Mouse (Mus musculus): ENCODE measurements around the gene Dclk1. TPM values are rescaled to one million over a fixed set of nuclear protein-coding genes. Genes with fewer than 3 reads are reported as not detected.

Gene Dclk1
- polyA plus RNA-seq, 1 experiment from 2014 or later: 18.7 TPM

GRCm38 (mm10) chr3:55270345-55270744 is 28.2 kb downstream of the Dclk1 start:
- WGBS: 87% methylated on average over 3 of the region's 3 CpGs
- H3K4me1 ChIP-seq (ENCODE audit: control insufficient read depth, insufficient read depth, low read length): no peaks in the 10 kb centered on the region
- H3K4me2 ChIP-seq (replicated peaks; ENCODE audit: low read depth, low read length): no peak overlapping the region
- H3K27ac ChIP-seq (ENCODE audit: low read length): no peak overlapping the region
- H3K4me3 ChIP-seq (ENCODE audit: low read depth, low read length): no peak overlapping the region
- H3K9ac ChIP-seq (replicated peaks; ENCODE audit: low read depth, low read length): no peak overlapping the region
- H3K27me3 ChIP-seq (ENCODE audit: control insufficient read depth, insufficient read depth, low read length): no peaks in the 10 kb centered on the region
- ATAC-seq (ENCODE audit: insufficient number of reproducible peaks, insufficient read depth, low FRiP score, low read depth): no peak
- H3K9me3 ChIP-seq (ENCODE audit: control insufficient read depth, low read depth, low read length): no peaks in the 10 kb centered on the region
- no peaks in the 10 kb centered on the region for H3K36me3 ChIP-seq (ENCODE audit: control insufficient read depth, insufficient read depth, low read length)

GRCm38 (mm10) chr3:55270920-55271319 is 28.8 kb downstream of the Dclk1 start:
- 77% methylated on average over 5 of the region's 5 CpGs for WGBS
- no peak overlapping the region for H3K9ac ChIP-seq (replicated peaks; ENCODE audit: low read depth, low read length)
- no peaks in the 10 kb centered on the region for H3K9me3 ChIP-seq (ENCODE audit: control insufficient read depth, low read depth, low read length)
- H3K4me1 ChIP-seq (ENCODE audit: control insufficient read depth, insufficient read depth, low read length): no peaks in the 10 kb centered on the region
- no peak overlapping the region for H3K27ac ChIP-seq (ENCODE audit: low read length)
- no peak overlapping the region for H3K4me3 ChIP-seq (ENCODE audit: low read depth, low read length)
- no peak for ATAC-seq (ENCODE audit: insufficient number of reproducible peaks, insufficient read depth, low FRiP score, low read depth)
- H3K27me3 ChIP-seq (ENCODE audit: control insufficient read depth, insufficient read depth, low read length): no peaks in the 10 kb centered on the region
- no peak overlapping the region for H3K4me2 ChIP-seq (replicated peaks; ENCODE audit: low read depth, low read length)
- no peaks in the 10 kb centered on the region for H3K36me3 ChIP-seq (ENCODE audit: control insufficient read depth, insufficient read depth, low read length)

GRCm38 (mm10) chr3:55272536-55272935 is 30.4 kb downstream of the Dclk1 start:
- WGBS: 90% methylated on average over 6 of the region's 6 CpGs
- no peak for ATAC-seq (ENCODE audit: insufficient number of reproducible peaks, insufficient read depth, low FRiP score, low read depth)
- H3K4me1 ChIP-seq (ENCODE audit: control insufficient read depth, insufficient read depth, low read length): no peaks in the 10 kb centered on the region
- H3K27me3 ChIP-seq (ENCODE audit: control insufficient read depth, insufficient read depth, low read length): no peaks in the 10 kb centered on the region
- no peaks in the 10 kb centered on the region for H3K36me3 ChIP-seq (ENCODE audit: control insufficient read depth, insufficient read depth, low read length)
- H3K9me3 ChIP-seq (ENCODE audit: control insufficient read depth, low read depth, low read length): no peaks in the 10 kb centered on the region
- H3K4me2 ChIP-seq (replicated peaks; ENCODE audit: low read depth, low read length): no peak overlapping the region
- H3K9ac ChIP-seq (replicated peaks; ENCODE audit: low read depth, low read length): no peak overlapping the region
- H3K27ac ChIP-seq (ENCODE audit: low read length): no peak overlapping the region
- H3K4me3 ChIP-seq (ENCODE audit: low read depth, low read length): no peak overlapping the region

GRCm38 (mm10) chr3:55276446-55276845 is 34.3 kb downstream of the Dclk1 start:
- WGBS: 82% methylated on average over 3 of the region's 3 CpGs
- Histone ChIP-seq H3K27ac (ENCODE audit: low read length) (no peak overlapping the region), H3K36me3 (ENCODE audit: control insufficient read depth, insufficient read depth, low read length) (no peaks in the 10 kb centered on the region), H3K9ac (replicated peaks; ENCODE audit: low read depth, low read length) (no peak overlapping the region), H3K27me3 (ENCODE audit: control insufficient read depth, insufficient read depth, low read length) (no peaks in the 10 kb centered on the region), H3K4me2 (replicated peaks; ENCODE audit: low read depth, low read length) (no peak overlapping the region), H3K9me3 (ENCODE audit: control insufficient read depth, low read depth, low read length) (no peaks in the 10 kb centered on the region), H3K4me3 (ENCODE audit: low read depth, low read length) (no peak overlapping the region), H3K4me1 (ENCODE audit: control insufficient read depth, insufficient read depth, low read length) (no peaks in the 10 kb centered on the region)
- ATAC-seq (ENCODE audit: insufficient number of reproducible peaks, insufficient read depth, low FRiP score, low read depth): no peak

GRCm38 (mm10) chr3:55276851-55277250 is 34.7 kb downstream of the Dclk1 start:
- Histone ChIP-seq H3K4me2 (replicated peaks; ENCODE audit: low read depth, low read length) (no peak overlapping the region), H3K27me3 (ENCODE audit: control insufficient read depth, insufficient read depth, low read length) (no peaks in the 10 kb centered on the region), H3K27ac (ENCODE audit: low read length) (no peak overlapping the region), H3K4me1 (ENCODE audit: control insufficient read depth, insufficient read depth, low read length) (no peaks in the 10 kb centered on the region), H3K9ac (replicated peaks; ENCODE audit: low read depth, low read length) (no peak overlapping the region), H3K4me3 (ENCODE audit: low read depth, low read length) (no peak overlapping the region), H3K9me3 (ENCODE audit: control insufficient read depth, low read depth, low read length) (no peaks in the 10 kb centered on the region), H3K36me3 (ENCODE audit: control insufficient read depth, insufficient read depth, low read length) (no peaks in the 10 kb centered on the region)
- WGBS: 88% methylated on average over 1 of the region's 1 CpGs
- no peak for ATAC-seq (ENCODE audit: insufficient number of reproducible peaks, insufficient read depth, low FRiP score, low read depth)

- WGBS: 79% methylated on average over 1 of the region's 1 CpGs
- H3K9ac ChIP-seq (replicated peaks; ENCODE audit: low read depth, low read length): no peak overlapping the region
- no peaks in the 10 kb centered on the region for H3K4me1 ChIP-seq (ENCODE audit: control insufficient read depth, insufficient read depth, low read length)
- H3K4me3 ChIP-seq (ENCODE audit: low read depth, low read length): no peak overlapping the region
- no peak overlapping the region for H3K4me2 ChIP-seq (replicated peaks; ENCODE audit: low read depth, low read length)
- H3K27ac ChIP-seq (ENCODE audit: low read length): no peak overlapping the region
- no peak for ATAC-seq (ENCODE audit: insufficient number of reproducible peaks, insufficient read depth, low FRiP score, low read depth)
- no peaks in the 10 kb centered on the region for H3K27me3 ChIP-seq (ENCODE audit: control insufficient read depth, insufficient read depth, low read length)
- no peaks in the 10 kb centered on the region for H3K36me3 ChIP-seq (ENCODE audit: control insufficient read depth, insufficient read depth, low read length)
- no peaks in the 10 kb centered on the region for H3K9me3 ChIP-seq (ENCODE audit: control insufficient read depth, low read depth, low read length)
Measured at GRCm38 (mm10) chr3:55277829-55278228, 35.7 kb downstream of the Dclk1 start.

- no peaks in the 10 kb centered on the region for H3K27me3 ChIP-seq (ENCODE audit: control insufficient read depth, insufficient read depth, low read length)
- H3K27ac ChIP-seq (ENCODE audit: low read length): no peak overlapping the region
- no peak overlapping the region for H3K9ac ChIP-seq (replicated peaks; ENCODE audit: low read depth, low read length)
- no peak overlapping the region for H3K4me2 ChIP-seq (replicated peaks; ENCODE audit: low read depth, low read length)
- 82% methylated on average over 4 of the region's 4 CpGs for WGBS
- H3K4me1 ChIP-seq (ENCODE audit: control insufficient read depth, insufficient read depth, low read length): no peaks in the 10 kb centered on the region
- no peaks in the 10 kb centered on the region for H3K36me3 ChIP-seq (ENCODE audit: control insufficient read depth, insufficient read depth, low read length)
- H3K4me3 ChIP-seq (ENCODE audit: low read depth, low read length): no peak overlapping the region
- ATAC-seq (ENCODE audit: insufficient number of reproducible peaks, insufficient read depth, low FRiP score, low read depth): no peak
- H3K9me3 ChIP-seq (ENCODE audit: control insufficient read depth, low read depth, low read length): no peaks in the 10 kb centered on the region
Measured at GRCm38 (mm10) chr3:55279923-55280322, 37.8 kb downstream of the Dclk1 start.

GRCm38 (mm10) chr3:55280471-55280870 is 38.3 kb downstream of the Dclk1 start:
- Histone ChIP-seq H3K9ac (replicated peaks; ENCODE audit: low read depth, low read length) (no peak overlapping the region), H3K4me1 (ENCODE audit: control insufficient read depth, insufficient read depth, low read length) (no peaks in the 10 kb centered on the region), H3K4me2 (replicated peaks; ENCODE audit: low read depth, low read length) (no peak overlapping the region), H3K36me3 (ENCODE audit: control insufficient read depth, insufficient read depth, low read length) (no peaks in the 10 kb centered on the region), H3K4me3 (ENCODE audit: low read depth, low read length) (no peak overlapping the region), H3K27me3 (ENCODE audit: control insufficient read depth, insufficient read depth, low read length) (no peaks in the 10 kb centered on the region), H3K27ac (ENCODE audit: low read length) (no peak overlapping the region), H3K9me3 (ENCODE audit: control insufficient read depth, low read depth, low read length) (no peaks in the 10 kb centered on the region)
- no peak for ATAC-seq (ENCODE audit: insufficient number of reproducible peaks, insufficient read depth, low FRiP score, low read depth)

- H3K9ac ChIP-seq (replicated peaks; ENCODE audit: low read depth, low read length): no peak overlapping the region
- H3K9me3 ChIP-seq (ENCODE audit: control insufficient read depth, low read depth, low read length): no peaks in the 10 kb centered on the region
- no peaks in the 10 kb centered on the region for H3K36me3 ChIP-seq (ENCODE audit: control insufficient read depth, insufficient read depth, low read length)
- no peak overlapping the region for H3K4me3 ChIP-seq (ENCODE audit: low read depth, low read length)
- no peak for ATAC-seq (ENCODE audit: insufficient number of reproducible peaks, insufficient read depth, low FRiP score, low read depth)
- H3K4me2 ChIP-seq (replicated peaks; ENCODE audit: low read depth, low read length): no peak overlapping the region
- H3K4me1 ChIP-seq (ENCODE audit: control insufficient read depth, insufficient read depth, low read length): no peaks in the 10 kb centered on the region
- no peak overlapping the region for H3K27ac ChIP-seq (ENCODE audit: low read length)
- no peaks in the 10 kb centered on the region for H3K27me3 ChIP-seq (ENCODE audit: control insufficient read depth, insufficient read depth, low read length)
- 56% methylated on average over 3 of the region's 3 CpGs for WGBS
Measured at GRCm38 (mm10) chr3:55284215-55284614, 42.1 kb downstream of the Dclk1 start.
